Mouse (Mus musculus) forebrain, embryonic 12.5 days (tissue): ENCODE results near the gene Adamtsl1. TPM values are rescaled to one million over a fixed set of nuclear protein-coding genes. Genes with fewer than 3 reads are reported as not detected.

ENCODE experiments used
- ATAC-seq: fragments of 200-750 bp; cut with Nextera tagmentation; 2 replicates; pipeline ENCODE4 v1.8.0; 2017; ENCODE audit warnings: moderate TSS enrichment; ENCODE audit not compliant: low FRiP score
- H3K27ac ChIP-seq: fragments of 300-500 bp; sonication (generic); 2 replicates; pipeline ENCODE4 v1.5.1; 2016; ENCODE audit warnings: mild to moderate bottlenecking
- H3K27me3 ChIP-seq: fragments of 300-500 bp; sonication (generic); 2 replicates; pipeline ENCODE4 v1.6.1; 2016; ENCODE audit warnings: mild to moderate bottlenecking
- H3K36me3 ChIP-seq: fragments of 300-500 bp; sonication (generic); replicated peaks from 2 replicates; pipeline ENCODE4 v1.6.1; 2016; ENCODE audit warnings: mild to moderate bottlenecking
- H3K4me1 ChIP-seq: fragments of 300-500 bp; sonication (generic); 2 replicates; pipeline ENCODE4 v1.6.1; 2016
- H3K4me2 ChIP-seq: fragments of 300-500 bp; sonication (generic); 2 replicates; pipeline ENCODE4 v1.6.1; 2016; ENCODE audit warnings: mild to moderate bottlenecking, moderate library complexity
- H3K4me3 ChIP-seq: fragments of 300-500 bp; sonication (generic); replicated peaks from 2 replicates; pipeline ENCODE4 v1.5.1; 2016; ENCODE audit warnings: mild to moderate bottlenecking
- H3K9ac ChIP-seq: fragments of 300-500 bp; sonication (generic); 2 replicates; pipeline ENCODE4 v1.6.1; 2016; ENCODE audit warnings: mild to moderate bottlenecking
- H3K9me3 ChIP-seq: fragments of 300-500 bp; sonication (generic); 2 replicates; pipeline ENCODE4 v1.6.1; 2016
- WGBS: fragments of 180-500 bp; shearing (Covaris S2); methylation state at CpG from one replicate; pipeline ENCODE4 v1.1.7; 2016; 5-methylcytosine and 5-hydroxymethylcytosine counted together
- polyA plus RNA-seq: library from polyadenylated mRNA; unstranded; fragments of >200 nt; fragmentation: Nextera tagmentation; extraction: Ambion mirVana; gene quantifications from 2 replicates; pipeline ENCODE4 v1.2.1, GENCODE M21; 2016

Adamtsl1 gene
- polyA plus RNA-seq, 1 experiment from 2014 or later = 11.6 TPM

GRCm38 (mm10) chr4:86413388-86413787 lies 899.4 kb downstream of the Adamtsl1 start:
- no peak overlapping the region for H3K27ac ChIP-seq
- 60% methylated on average over 3 of the region's 3 CpGs for WGBS
- H3K27me3 ChIP-seq = no peaks in the 10 kb centered on the region
- ATAC-seq = no peak
- no peak overlapping the region for H3K4me2 ChIP-seq
- no peaks in the 10 kb centered on the region for H3K9me3 ChIP-seq
- H3K36me3 ChIP-seq = no peaks in the 10 kb centered on the region
- H3K4me1 ChIP-seq = no peaks in the 10 kb centered on the region
- H3K9ac ChIP-seq = no peak overlapping the region
- no peak overlapping the region for H3K4me3 ChIP-seq

GRCm38 (mm10) chr4:86416401-86417025 lies 902.5 kb downstream of the Adamtsl1 start:
- Histone ChIP-seq H3K9ac (no peak overlapping the region), H3K27ac (no peak overlapping the region), H3K27me3 (no peaks in the 10 kb centered on the region), H3K9me3 (no peaks in the 10 kb centered on the region), H3K4me1 (no peaks in the 10 kb centered on the region), H3K36me3 (no peaks in the 10 kb centered on the region), H3K4me2 (no peak overlapping the region), H3K4me3 (no peak overlapping the region)
- ATAC-seq = no peak
- 80% methylated on average over 15 of the region's 15 CpGs for whole genome bisulfite sequencing

GRCm38 (mm10) chr4:86422586-86422985 lies 908.6 kb downstream of the Adamtsl1 start:
- no peak overlapping the region for H3K4me2 ChIP-seq
- no peaks in the 10 kb centered on the region for H3K36me3 ChIP-seq
- no peak overlapping the region for H3K9ac ChIP-seq
- WGBS = 83% methylated on average over 6 of the region's 6 CpGs
- no peak overlapping the region for H3K27ac ChIP-seq
- no peaks in the 10 kb centered on the region for H3K27me3 ChIP-seq
- no peaks in the 10 kb centered on the region for H3K9me3 ChIP-seq
- H3K4me1 ChIP-seq = no peaks in the 10 kb centered on the region
- H3K4me3 ChIP-seq = no peak overlapping the region
- no peak for ATAC-seq

GRCm38 (mm10) chr4:86425581-86425980 lies 911.6 kb downstream of the Adamtsl1 start:
- Histone ChIP-seq H3K27ac (no peak overlapping the region), H3K4me1 (no peaks in the 10 kb centered on the region), H3K4me3 (no peak overlapping the region), H3K9me3 (no peaks in the 10 kb centered on the region), H3K36me3 (no peaks in the 10 kb centered on the region), H3K27me3 (no peaks in the 10 kb centered on the region), H3K9ac (no peak overlapping the region), H3K4me2 (no peak overlapping the region)
- 96% methylated on average over 7 of the region's 7 CpGs for WGBS
- ATAC-seq = no peak

GRCm38 (mm10) chr4:86426549-86426948 lies 912.6 kb downstream of the Adamtsl1 start:
- Histone ChIP-seq H3K9me3 (no peaks in the 10 kb centered on the region), H3K36me3 (no peaks in the 10 kb centered on the region), H3K4me3 (no peak overlapping the region), H3K4me2 (no peak overlapping the region), H3K27me3 (no peaks in the 10 kb centered on the region), H3K4me1 (no peaks in the 10 kb centered on the region), H3K27ac (no peak overlapping the region), H3K9ac (no peak overlapping the region)
- 71% methylated on average over 11 of the region's 11 CpGs for WGBS
- ATAC-seq = no peak

- Histone ChIP-seq H3K9me3 (no peaks in the 10 kb centered on the region), H3K4me1 (no peaks in the 10 kb centered on the region), H3K36me3 (no peaks in the 10 kb centered on the region), H3K4me2 (no peak overlapping the region), H3K27ac (no peak overlapping the region), H3K9ac (no peak overlapping the region), H3K4me3 (no peak overlapping the region), H3K27me3 (no peaks in the 10 kb centered on the region)
- 77% methylated on average over 5 of the region's 5 CpGs for WGBS
- no peak for ATAC-seq
Measured at GRCm38 (mm10) chr4:86427312-86427711, 913.3 kb downstream of the Adamtsl1 start.

- no peaks in the 10 kb centered on the region for H3K27me3 ChIP-seq
- no peak overlapping the region for H3K4me2 ChIP-seq
- H3K4me1 ChIP-seq = no peaks in the 10 kb centered on the region
- H3K4me3 ChIP-seq = no peak overlapping the region
- ATAC-seq = no peak
- H3K36me3 ChIP-seq = no peaks in the 10 kb centered on the region
- no peak overlapping the region for H3K9ac ChIP-seq
- no peak overlapping the region for H3K27ac ChIP-seq
- no peaks in the 10 kb centered on the region for H3K9me3 ChIP-seq
- 91% methylated on average over 6 of the region's 6 CpGs for WGBS
Measured at GRCm38 (mm10) chr4:86428091-86428745, 914.2 kb downstream of the Adamtsl1 start.

GRCm38 (mm10) chr4:86435631-86436030 lies 921.7 kb downstream of the Adamtsl1 start:
- Histone ChIP-seq H3K9me3 (no peaks in the 10 kb centered on the region), H3K4me3 (no peak overlapping the region), H3K27ac (no peak overlapping the region), H3K4me1 (no peaks in the 10 kb centered on the region), H3K27me3 (no peaks in the 10 kb centered on the region), H3K4me2 (no peak overlapping the region), H3K36me3 (no peaks in the 10 kb centered on the region), H3K9ac (no peak overlapping the region)
- no peak for ATAC-seq
- 93% methylated on average over 3 of the region's 3 CpGs for WGBS

- Histone ChIP-seq H3K4me1 (no peaks in the 10 kb centered on the region), H3K9ac (no peak overlapping the region), H3K36me3 (no peaks in the 10 kb centered on the region), H3K27me3 (no peaks in the 10 kb centered on the region), H3K4me3 (no peak overlapping the region), H3K27ac (no peak overlapping the region), H3K4me2 (no peak overlapping the region), H3K9me3 (no peaks in the 10 kb centered on the region)
- ATAC-seq = no peak
- WGBS = 85% methylated on average over 3 of the region's 3 CpGs
Measured at GRCm38 (mm10) chr4:86436336-86436735, 922.4 kb downstream of the Adamtsl1 start.

- H3K27ac ChIP-seq = no peak overlapping the region
- H3K9ac ChIP-seq = no peak overlapping the region
- no peaks in the 10 kb centered on the region for H3K4me1 ChIP-seq
- H3K4me3 ChIP-seq = no peak overlapping the region
- WGBS = 91% methylated on average over 3 of the region's 3 CpGs
- no peak for ATAC-seq
- no peaks in the 10 kb centered on the region for H3K36me3 ChIP-seq
- no peaks in the 10 kb centered on the region for H3K9me3 ChIP-seq
- H3K4me2 ChIP-seq = no peak overlapping the region
- no peaks in the 10 kb centered on the region for H3K27me3 ChIP-seq
Measured at GRCm38 (mm10) chr4:86450468-86450867, 936.5 kb downstream of the Adamtsl1 start.

- Histone ChIP-seq H3K9me3 (no peaks in the 10 kb centered on the region), H3K4me2 (no peak overlapping the region), H3K27ac (no peak overlapping the region), H3K36me3 (no peaks in the 10 kb centered on the region), H3K4me3 (no peak overlapping the region), H3K9ac (no peak overlapping the region), H3K4me1 (no peaks in the 10 kb centered on the region), H3K27me3 (no peaks in the 10 kb centered on the region)
- ATAC-seq = no peak
- 77% methylated on average over 5 of the region's 5 CpGs for WGBS
Measured at GRCm38 (mm10) chr4:86464808-86465207, 950.8 kb downstream of the Adamtsl1 start.
